Mouse (Mus musculus) MN1 (cell line): ENCODE data around the gene Lgi4.

Experiments used
- DNase-seq: peaks from one replicate; pipeline ENCODE4 v3.0.0-alpha.2; 2016; ENCODE audit warnings: low spot score

Lgi4 gene

GRCm38 (mm10) chr7:31077885-31078445, 18.8 kb downstream of the Lgi4 start:
- peak; percentile 75 for DNase-seq

DNA sequence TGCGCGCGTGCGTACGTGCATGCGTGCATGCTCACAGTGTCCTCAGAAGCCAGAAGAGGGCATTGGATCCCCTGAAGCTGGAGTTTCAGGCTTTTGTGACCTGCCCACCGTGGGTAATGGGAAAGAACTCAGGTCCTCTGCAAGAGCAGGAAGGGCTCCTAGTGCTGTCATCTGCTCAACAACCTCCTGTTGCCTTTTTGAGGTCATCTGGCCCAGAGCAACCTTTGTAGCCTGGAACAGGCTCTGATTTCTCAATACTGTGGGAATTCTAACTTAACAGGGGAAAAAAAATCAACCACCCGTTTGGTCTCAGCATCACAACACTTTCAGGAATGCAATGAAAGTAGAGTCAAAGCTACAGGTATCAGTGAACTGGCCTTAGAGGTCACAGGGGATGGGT, 20.5 kb downstream of the Lgi4 start:
- no peak for DNase-seq

DNA sequence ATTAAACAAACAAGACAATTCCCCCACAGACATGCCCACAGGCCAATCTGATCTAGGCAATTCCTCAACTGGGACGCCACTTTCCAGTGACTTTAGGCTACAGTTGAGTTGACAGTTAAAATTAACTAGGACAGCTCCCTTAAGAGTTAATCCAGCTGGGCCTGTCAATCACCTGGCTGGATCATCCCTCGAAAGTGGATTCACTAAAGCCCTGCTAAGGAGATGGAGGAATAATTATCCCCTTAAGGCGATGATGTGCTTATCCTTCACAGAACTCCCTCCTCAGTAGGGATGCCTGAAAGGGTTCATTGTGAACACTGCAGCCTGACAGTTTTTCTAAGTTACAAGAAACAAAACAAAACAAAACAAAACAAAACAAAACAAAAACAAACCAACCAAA, 21.5 kb downstream of the Lgi4 start:
- no peak for DNase-seq

DNA sequence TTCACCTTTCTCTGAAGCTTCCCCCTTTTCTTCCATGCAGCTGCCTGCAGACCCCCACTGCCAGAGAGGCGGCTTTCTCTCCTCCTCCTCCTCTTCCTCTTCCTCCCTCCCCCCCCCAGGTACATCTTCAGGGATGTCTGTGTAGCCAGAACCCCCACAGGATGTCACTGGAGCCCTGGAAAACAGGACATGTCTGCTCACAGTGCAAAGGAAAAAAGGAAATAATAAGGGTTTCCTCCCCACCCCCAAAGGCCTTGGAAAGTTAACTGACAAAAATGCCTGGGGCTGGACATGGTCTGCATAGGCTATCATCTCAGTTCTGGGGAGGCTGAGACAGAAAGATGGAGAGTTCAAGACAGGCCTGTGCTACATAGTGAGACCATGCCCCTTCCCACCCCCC, 22.0 kb downstream of the Lgi4 start:
- no peak for DNase-seq

GRCm38 (mm10) chr7:31082106-31082505, 23.0 kb downstream of the Lgi4 start:
- DNase-seq: no peak

DNA sequence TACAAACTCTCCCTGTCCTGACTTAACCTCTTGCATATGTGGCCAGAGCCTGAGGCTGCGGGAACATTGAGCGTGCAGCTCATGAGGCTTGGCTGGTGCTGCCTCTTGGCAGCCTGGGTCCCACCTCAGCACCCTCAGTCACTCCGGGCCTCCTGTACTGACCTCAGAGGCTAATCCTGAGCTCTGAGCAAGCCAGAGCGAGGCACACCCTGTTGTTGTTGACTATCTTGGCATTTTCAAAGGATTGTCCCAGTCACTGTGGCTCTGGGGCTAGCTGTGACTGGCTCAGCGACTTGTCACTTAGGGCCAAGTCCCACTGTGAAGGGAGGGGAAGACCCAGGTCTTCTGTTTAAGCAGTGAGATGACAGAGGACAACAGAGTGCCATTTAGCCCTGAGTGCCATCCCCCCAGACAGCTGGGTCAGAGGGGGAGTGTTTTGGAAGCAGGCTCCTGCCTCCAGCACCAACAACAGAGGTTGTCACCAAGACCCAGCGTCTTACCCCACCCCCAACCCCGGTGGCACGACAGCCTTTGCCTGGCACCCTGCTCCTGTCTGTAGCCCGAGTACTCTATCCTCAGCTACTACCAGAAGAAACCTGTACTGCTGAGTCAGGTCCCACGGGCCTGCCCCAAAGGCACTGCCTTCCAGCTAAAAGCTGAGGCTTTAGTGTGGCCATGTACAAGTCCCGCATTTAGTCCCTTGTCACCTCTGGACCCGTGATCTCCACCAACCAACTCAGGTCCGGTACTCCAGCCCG, 23.9 kb downstream of the Lgi4 start:
- DNase-seq: no peak

- DNase-seq: no peak
These were observed 25.0 kb downstream of the Lgi4 start for GRCm38 (mm10) chr7:31084140-31084539.

DNA sequence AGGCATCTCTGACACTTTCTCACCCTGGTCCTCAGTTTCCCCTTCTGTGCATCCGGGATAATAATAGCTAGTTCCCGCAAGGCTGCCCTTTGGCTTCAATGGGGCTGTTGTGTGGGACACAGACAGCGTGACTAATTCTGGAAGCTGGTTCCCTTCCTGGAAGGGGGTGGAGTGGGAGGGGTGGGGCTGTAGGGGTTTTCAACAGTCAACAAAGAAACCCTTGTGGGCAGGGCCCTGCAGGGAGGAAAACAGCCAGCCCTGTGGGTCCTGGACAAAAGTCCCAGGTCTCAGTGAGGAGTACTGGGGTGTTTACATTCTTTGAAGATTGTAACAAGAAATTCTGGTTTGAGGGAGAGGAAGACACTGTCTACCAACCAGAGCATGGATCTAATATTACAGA, 26.0 kb downstream of the Lgi4 start:
- DNase-seq: no peak

- DNase-seq: no peak
These were observed 27.1 kb downstream of the Lgi4 start for GRCm38 (mm10) chr7:31086175-31086755.

DNA sequence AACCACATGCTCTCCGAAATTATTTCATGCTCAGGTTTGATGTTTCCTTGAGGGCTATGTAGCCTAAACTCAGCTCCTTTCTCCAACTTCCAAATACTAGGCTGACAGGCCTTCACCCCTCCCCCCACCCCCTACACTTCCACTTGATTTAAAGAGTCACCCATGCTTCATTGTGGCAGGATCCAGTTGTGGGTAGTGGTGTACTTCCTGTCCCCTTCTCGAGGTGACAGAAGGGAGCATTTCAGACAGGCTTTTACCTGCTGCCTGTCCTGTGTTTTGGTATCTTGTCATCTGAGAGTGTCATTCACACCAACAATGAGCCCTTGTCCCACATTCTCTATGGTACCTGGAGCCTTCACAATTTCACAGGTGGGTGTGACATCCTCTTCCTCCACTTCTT, 28.1 kb downstream of the Lgi4 start:
- no peak for DNase-seq

- DNase-seq: no peak
These were observed 29.1 kb downstream of the Lgi4 start for GRCm38 (mm10) chr7:31088206-31088605.

GRCm38 (mm10) chr7:31089721-31090120, 30.6 kb downstream of the Lgi4 start:
- DNase-seq: no peak

DNA sequence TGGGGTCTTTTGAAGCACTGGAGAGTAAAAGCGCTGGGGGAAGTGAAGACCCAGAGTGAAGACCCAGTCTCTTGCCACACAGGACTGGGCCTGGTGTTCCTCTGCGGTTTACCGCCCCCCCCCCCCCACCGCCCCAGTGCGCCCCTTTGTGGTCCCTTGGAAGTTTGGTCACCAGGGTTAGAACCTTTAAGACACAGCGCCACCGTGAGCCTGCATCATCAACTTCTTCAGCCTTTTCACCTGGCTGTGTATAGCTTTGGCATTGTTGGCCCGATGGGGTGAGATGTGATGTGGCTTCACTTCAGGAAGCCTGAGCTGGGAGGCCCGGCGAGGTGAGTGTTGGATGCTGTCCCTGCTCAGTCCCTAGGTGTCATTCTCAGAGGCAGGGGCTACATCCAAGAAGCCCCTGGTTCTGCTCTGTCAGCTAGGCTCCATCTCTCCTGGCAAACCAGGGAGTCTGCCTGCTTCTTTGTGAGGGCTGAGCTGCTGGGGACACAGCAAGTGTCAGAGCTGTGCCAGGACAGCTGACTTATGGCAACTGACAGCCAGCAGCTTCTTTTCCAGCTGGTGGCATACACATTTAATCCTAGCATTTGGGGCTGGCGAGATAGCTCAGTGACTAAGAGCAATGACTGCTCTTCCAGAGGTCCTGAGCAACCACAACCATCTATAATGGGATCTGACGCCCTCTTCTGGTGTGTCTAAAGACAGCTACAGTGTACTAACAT, 35.8 kb downstream of the Lgi4 start:
- no peak for DNase-seq

- DNase-seq: no peak
These were observed 37.9 kb downstream of the Lgi4 start for GRCm38 (mm10) chr7:31096892-31097564.

DNA sequence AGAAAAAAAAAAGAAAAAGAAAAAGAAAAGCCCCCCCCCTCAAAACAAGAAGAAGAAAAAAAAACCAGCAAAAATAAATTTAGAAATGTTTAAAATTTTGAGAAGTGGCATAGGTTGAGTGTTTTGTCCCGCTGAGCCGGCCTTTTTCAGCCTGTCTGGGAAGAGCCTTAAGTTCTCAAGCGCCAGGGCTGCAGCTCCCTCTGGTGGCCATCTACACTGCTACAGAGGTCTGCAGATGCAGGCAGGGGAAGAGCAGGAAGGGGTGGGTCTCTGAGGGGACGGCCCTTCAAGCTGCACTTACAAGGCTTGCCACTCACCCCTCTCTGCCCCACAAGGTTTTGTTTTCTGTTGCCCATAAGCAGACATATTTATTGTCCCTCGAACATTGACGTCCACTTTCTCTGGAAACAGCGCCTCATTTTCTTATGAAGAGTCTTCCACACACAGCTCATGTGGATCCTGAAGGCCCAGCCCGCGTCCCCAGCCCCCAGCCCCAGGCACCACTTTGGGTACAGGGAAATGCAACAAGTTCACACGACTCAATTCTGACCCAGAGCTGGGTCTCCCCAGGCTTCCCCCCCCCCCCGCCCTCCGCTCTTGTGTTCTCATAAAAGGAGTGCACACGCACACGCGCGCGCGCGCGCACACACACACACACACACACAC, 38.6 kb downstream of the Lgi4 start:
- peak; percentile 86 for DNase-seq

GRCm38 (mm10) chr7:31098697-31099611, 39.8 kb downstream of the Lgi4 start:
- no peak for DNase-seq

GRCm38 (mm10) chr7:31099612-31099982, 40.5 kb downstream of the Lgi4 start:
- no peak for DNase-seq

- peak; percentile 68 for DNase-seq
These were observed 41.6 kb downstream of the Lgi4 start for GRCm38 (mm10) chr7:31100786-31101185.

- DNase-seq: peak; percentile 49
These were observed 46.1 kb downstream of the Lgi4 start for GRCm38 (mm10) chr7:31105061-31105768.

GRCm38 (mm10) chr7:31106166-31106565, 47.0 kb downstream of the Lgi4 start:
- DNase-seq: no peak
